Mouse (Mus musculus) left cerebral cortex, adult 18-20 months (tissue): ENCODE measurements around the gene Tusc2. TPM values are rescaled to one million over a fixed set of nuclear protein-coding genes. Genes with fewer than 3 reads are reported as not detected.
"Not testable (repeated sequence)": the region's sequence is repeated elsewhere in the genome, so short reads cannot be mapped to it uniquely, and the experiment has no call there.

Experiments used
- DNase-seq, 2 experiments: peaks; one replicate each; pipeline ENCODE4 v3.0.0; 2021 to 2022; ENCODE audit warnings: low spot score in 2 of 2, mixed read lengths in 1 of 2
- total RNA-seq, 2 experiments: library from RNA; stranded (reverse); gene quantifications; 2 replicates each; pipeline ENCODE4 v1.2.3; 2021

Gene Tusc2
- total RNA-seq, 2 experiments from 2014 or later = 104 to 108 TPM

DNA sequence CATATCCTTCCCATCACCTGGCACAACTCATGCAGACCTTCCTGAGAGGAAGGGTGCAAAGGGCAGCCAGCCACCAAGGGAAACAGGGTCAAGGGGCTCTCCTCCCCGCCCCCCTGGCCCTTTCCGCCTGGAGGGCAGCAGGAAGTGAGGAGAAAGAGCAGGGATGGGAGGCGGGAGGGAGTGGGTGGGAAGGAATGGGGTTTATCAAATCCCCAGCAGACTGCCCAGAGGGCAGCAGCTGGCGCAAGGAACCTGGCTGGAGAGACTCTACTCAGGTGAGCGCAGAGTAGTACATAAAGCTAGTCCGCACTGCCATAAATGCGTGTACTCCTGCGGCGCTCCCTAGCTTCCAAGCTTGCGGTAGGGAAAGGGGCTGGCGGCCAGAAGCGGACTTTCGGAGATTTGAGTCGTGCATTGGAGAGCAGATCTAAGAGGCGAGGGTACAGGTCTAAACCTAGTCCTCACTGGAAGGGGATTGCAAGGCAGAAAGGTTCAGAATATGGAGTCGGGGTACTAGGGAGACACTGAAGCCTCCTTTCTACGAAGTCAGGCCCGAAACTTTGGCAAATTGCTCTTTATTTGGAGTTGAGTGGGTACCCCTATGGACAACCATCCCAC lies 4.8 kb downstream of the Tusc2 start, which contains the start of gene Hyal2:
Hyal2 (plus strand) TSS at position 244 of the 618 bp plus-strand sequence.
- no peak for DNase-seq

GRCm38 (mm10) chr9:107568331-107569261 lies 5.5 kb downstream of the Tusc2 start:
- peak; percentile 76 to 79 for DNase-seq

DNA sequence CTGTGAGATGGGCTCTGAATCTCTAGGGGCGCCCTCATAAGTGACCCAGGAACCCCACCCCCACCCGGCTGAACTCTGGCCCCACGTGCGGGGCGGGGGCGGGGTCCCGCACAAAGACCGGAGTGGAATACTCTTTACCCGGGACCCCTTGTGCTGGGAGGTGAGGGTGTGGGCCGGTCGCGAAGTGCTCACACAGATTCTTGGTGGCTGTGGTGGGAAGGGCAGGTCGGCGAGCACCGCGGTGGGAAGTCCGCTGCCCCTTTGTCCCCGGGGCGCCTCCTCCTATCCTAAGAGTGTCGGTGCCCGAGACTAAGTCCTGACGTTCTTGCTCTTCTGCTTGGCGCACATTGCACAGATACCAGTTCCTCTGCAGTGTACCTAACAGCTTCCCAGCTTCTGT lies 6.2 kb downstream of the Tusc2 start:
- no peak for DNase-seq

DNA sequence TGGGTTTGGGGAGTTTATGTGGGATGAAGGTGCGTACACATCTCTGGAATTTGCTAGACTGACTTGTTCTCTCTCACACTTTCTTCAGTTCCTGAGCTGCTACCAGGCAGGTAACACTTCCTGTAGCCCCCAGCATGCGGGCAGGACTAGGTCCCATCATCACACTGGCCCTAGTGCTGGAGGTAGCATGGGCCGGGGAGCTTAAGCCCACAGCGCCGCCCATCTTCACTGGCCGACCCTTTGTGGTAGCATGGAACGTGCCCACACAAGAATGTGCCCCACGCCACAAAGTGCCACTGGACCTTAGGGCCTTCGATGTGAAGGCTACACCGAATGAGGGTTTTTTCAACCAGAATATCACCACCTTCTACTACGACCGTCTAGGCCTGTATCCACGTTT lies 7.0 kb downstream of the Tusc2 start:
- DNase-seq = no peak

DNA sequence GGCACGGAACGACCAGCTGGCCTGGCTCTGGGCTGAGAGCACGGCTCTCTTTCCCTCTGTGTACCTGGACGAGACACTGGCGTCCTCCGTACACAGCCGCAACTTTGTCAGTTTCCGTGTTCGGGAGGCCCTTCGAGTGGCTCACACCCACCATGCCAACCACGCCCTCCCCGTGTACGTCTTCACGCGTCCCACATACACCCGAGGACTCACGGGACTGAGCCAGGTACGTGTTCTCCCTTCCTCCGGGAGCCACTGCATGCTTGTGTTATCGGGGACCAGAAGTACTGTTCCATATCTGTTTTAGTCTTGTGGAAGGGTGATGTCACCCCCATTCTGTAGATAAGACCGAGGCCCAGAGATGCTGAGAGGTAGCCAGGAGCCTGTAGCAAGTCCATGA lies 7.8 kb downstream of the Tusc2 start:
- DNase-seq = no peak

DNA sequence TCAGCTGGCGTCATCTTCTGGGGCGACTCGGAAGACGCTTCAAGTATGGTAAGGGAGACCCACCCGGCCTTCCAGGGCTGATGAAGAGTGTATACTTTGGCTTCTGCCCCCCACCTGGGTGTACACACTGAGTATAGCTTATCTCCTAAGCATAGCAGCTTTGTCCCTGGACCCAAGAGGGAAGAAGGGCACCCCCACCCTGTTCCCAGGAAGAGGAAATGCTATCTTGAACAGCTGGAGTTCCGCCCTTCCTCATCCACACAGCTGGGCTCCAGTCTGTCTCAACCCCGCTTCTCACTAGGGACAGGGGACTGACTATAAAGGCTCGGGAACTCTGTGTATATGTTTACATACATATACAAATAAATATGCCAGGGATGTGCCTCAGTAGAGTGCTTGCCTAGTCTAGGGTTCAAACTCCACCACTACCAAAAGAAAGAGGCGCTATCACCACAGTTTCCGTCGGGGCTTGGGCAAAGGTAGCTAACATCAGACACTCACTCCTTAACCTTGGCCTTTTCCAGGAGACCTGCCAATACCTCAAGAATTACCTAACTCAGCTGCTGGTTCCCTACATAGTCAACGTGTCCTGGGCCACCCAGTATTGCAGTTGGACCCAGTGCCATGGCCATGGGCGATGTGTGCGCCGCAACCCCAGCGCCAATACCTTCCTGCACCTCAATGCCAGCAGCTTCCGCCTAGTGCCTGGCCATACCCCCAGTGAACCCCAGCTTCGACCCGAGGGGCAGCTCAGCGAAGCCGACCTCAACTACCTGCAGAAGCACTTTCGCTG lies 8.7 kb downstream of the Tusc2 start:
- DNase-seq = no peak

DNA sequence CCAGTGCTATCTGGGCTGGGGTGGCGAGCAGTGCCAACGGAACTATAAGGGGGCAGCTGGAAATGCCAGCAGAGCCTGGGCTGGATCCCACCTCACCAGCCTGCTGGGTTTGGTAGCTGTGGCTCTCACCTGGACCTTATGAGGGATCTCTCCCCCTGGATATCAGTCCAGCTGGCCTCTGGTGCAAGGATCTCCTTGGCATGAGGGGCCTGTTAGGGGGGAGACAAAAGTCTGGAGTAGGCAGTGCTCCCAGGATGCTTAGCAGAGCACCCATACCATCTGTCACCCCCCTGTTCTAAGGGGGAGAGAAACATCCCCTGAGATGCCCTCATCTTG lies 9.2 kb downstream of the Tusc2 start:
- no peak for DNase-seq

- DNase-seq = not testable (repeated sequence)
These were observed 10.7 kb downstream of the Tusc2 start for GRCm38 (mm10) chr9:107573774-107574173.

DNA sequence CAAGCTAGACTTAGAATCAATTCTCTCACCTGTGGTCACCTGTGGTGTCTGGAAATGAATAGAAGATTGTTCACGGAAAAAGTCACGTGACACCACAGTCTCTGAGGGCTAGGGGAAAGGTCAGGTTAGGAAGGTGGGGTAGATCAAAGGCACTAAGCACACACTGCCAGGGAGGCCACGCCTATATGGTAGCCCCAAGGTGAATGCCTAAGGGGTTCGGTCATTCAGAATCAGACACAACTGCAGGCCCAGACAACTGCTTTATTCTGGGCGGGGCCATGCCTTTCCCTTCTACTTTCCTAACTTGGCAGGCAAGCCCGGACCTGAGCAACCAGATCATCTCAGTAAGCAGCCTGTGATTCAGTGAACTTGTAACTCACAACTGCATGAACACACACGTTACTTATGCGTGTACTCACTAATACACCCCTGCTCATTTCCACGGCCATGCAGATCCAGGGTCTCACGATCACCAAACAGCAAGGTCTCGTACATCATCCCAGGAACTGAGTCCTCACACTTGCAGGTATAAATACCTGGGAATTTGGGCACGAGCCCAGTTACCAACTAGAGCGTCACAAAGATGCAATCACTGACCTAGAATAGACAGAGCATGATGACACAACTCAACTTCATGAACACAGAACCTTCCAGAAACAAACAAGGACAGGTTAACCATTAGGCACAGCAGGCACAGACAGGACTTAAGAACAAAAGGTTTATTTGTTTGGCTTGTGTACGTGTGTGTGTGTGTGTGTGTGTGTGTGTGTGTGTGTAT lies 12.7 kb downstream of the Tusc2 start:
- DNase-seq = no peak

DNA sequence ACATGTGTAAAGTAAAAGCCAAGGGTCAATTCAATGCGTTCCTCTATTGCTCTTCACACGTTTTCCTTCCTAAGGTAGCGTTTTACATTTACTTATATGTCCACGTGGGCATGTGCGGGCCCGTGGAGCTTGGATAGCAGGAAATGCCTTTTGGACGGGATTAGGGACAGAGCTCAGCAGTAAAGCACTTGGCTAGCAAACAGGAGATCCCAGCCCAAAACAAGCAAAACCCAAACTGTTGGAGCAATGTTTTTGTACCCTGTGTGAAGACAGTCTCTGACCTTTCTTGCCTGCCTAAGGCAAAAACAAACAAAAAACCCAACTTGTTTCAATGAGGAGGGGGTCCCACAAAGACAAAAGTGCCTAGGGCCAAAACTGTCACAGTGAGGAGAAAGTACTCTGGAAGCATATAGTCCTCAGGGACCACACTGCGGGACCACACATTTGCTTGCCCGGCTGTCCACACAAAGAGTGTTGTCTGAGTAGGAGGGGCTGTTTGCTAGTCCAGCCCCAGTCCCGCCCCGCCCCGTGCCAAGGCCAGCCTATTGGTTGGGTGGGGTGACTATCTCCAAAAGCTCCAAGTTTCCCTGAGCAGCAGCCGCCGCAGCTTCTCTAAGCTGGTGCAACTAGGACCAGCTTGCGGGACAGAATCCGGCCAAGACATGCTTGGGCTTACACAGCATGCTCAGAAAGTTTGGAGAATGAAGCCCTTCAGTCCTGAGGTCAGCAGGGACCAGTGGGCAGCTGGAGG lies 13.5 kb downstream of the Tusc2 start, which contains the start of gene Hyal1:
Hyal1 (plus strand) TSS at position 571 of the 751 bp plus-strand sequence.
- no peak for DNase-seq

DNA sequence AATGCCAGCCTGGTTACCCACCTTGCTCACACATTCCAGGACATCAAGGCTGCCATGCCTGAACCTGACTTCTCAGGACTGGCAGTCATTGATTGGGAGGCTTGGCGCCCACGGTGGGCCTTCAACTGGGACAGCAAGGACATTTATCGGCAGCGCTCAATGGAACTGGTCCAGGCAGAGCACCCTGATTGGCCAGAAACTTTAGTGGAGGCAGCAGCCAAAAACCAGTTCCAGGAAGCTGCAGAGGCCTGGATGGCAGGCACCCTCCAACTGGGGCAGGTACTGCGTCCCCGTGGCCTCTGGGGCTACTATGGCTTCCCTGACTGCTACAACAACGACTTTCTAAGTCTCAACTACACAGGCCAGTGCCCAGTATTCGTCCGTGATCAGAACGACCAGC lies 14.8 kb downstream of the Tusc2 start:
- DNase-seq = no peak

DNA sequence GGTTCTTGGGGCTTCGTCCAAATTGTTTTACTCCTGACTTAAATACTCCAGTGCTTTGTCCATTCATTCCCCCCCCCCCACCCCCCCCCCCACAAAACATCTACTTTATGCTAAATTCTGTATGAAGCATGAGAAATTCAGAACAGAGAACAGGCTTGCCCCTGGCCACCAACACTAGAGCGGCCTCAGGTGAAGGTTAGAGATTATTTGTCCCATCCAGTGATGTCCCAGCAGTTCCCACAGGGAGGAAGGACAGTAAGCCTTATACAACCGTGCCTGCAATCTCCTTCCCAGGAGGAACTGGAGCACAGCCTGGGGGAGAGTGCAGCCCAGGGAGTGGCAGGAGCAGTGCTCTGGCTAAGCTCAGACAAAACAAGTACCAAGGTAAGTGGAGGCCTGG lies 15.5 kb downstream of the Tusc2 start, which contains the start of gene Naa80:
Naa80 (plus strand) TSS at position 301 of the 400 bp plus-strand sequence.
- DNase-seq = no peak

GRCm38 (mm10) chr9:107579023-107579900 lies 16.2 kb downstream of the Tusc2 start:
- no peak for DNase-seq

DNA sequence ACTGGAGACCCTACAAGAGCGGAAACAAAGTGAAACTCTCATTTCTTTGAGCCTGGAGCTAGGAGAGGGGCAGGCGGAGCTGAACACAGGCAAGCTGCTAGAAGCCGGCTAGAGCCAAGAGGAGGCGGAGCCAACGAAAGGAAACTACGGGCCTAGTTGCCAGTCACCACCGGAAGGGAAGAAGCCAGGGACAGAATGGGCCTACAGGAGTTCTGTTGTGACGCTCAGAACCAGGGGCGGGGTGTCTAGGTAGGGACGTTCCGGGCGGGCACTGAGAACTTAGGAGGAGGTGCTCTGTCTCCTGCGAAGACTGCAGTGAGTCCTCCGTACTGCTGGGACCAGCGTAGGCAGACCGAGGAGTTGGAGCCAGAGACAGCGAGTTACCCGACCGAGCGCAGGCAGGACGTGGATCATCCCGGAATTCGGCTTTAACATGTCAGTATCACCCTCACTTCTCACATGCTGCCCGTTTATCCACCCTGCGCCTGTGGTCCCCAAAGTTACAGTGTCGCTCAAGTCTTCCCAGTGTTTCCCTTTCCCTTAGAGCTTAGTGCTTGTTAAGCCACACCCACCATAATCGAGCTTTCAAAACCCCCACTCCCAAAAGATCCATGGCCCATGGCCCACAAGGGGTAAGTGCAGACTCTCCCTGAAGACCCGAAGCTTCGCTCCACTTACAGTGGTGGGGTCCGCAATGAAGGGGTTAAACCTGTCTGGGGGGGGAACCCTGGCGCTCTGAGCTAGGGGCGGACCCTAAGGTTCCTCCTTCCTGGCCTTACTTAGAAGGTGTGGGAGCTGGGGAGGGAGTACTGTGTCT lies 17.7 kb downstream of the Tusc2 start, which contains the start of gene Hyal3:
Hyal3 (plus strand) TSS at position 318 of the 817 bp plus-strand sequence.
- DNase-seq = peak; percentile 83 to 90

DNA sequence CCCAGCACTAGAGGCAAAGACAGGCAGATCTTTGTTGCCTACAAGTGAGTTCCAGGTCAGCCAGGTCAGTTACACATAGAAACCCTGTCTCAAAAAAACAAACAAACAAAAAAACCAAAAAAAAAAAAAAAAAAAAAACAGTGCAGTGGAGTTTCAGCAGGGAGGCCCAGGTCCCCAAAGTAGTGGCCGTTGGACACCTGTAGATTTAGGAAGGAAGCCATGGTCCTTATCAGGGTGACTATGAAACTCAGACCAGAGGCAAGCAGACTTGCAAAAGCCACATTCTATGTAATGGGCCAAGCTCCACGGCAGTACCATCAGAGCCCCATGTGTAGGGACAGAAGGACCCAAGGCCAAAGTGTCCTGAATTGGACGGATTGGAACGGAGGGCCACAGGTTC lies 18.5 kb downstream of the Tusc2 start:
- DNase-seq = no peak

DNA sequence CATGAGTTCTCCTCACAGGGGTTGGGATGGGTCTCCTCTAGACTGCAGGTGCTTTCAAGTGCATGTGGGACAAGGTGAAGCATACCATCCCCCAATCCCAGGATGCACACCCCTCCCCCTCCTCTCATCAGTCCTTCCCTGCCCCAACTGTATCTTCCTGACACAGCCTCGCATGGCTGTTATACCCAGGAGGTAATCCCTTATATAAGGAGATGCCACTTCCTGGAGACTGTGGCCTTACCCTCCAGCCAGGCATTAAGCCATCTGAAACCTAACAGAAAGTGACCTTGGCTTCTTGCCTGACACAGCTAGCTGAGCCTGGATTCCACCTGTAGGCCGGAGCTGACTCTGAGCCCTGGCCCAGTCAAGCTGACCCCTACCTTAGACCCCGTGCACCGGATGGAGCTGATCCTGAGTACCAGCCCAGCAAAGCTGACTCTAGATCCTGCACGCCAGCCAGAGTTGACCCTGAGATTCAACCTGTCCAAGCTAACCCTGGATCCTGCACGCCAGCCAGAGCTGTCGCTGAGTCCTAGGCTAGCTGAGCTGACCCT lies 19.5 kb downstream of the Tusc2 start:
- no peak for DNase-seq

GRCm38 (mm10) chr9:107583174-107583573 lies 20.1 kb downstream of the Tusc2 start:
- no peak for DNase-seq

DNA sequence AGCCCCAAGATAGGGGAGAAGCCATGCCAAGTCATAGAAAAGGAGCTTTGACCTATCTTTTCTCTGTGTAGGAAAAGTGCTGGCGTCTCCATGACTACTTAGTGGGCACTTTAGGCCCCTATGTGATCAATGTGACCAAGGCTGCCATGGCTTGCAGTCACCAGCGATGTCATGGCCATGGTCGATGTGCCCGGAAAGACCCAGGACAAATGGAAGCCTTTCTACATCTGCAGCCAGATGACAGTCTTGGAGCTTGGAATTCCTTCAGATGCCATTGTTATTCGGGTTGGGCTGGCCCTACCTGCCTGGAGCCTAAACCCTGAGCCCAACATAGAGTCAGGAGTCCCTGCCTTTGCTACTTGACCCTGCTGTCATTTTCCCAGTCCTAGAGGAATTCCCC lies 23.4 kb downstream of the Tusc2 start:
- no peak for DNase-seq
